Mouse (Mus musculus): ENCODE measurements around the gene Osbpl7.
A peak's percentile ranks its signal among the peaks of the same experiment; 100 is the strongest.

Gene Osbpl7

DNA sequence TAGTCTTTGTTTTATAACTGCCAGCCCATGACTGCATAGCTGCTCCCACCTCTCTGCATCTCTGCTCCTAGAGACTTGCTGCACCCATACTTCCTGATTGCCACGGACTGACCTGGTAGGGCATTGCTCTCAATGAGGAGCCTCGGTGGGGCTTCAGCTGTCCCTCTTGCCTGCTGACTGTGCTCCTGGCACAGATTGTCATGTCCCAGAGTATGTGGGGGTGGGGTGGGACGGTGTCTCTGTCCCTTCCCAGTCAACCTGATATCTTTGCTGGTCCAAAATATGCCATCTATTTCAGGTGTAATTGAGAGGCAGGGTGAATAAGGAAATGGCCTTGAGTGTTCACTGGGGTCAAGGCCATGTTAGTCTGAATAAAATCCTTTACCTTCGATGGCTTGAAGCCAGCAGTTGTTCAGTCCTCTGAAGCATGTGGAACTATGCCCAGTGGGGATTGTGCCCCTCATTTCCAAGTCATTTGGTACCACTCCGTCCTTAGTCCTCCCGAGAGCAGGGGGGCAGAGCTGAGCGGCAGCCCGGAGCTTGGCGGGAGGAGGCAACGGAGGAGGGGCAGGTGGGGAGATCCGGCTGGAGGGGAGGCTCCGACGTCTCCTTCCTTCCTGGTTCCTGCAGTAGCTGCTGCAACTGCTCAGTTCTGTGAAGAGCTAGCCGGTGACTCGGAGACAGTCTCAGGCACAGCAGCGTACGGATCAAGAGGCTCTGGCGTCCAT, at the start of gene Osbpl7:
Osbpl7 (plus strand) TSS at position 413 of the 728 bp plus-strand sequence.
- peak; percentile 60 to 62 for DNase-seq (ENCODE audit: low spot score in 2 of 2)

DNA sequence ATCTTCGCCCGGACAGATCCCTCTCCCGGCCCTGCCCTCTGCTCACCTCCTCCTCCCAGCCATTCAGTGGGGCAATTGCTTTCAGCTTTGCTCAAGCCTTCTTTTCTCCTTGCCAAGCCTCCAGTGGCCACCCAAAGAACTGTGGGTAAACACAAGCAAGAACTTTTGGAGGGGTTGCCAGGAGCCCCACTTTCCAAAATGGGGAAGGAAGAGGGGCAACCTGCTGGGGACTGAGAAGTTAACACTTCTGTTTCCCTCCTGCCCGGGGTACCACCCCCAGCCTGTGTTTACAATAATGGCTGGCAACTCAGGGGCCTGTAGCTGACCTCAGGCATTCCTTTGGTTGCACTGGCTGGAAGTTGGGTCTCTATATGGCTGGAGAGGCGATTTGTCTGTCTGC, 47.3 kb upstream of the Osbpl7 start:
- no peak for DNase-seq (ENCODE audit: low spot score in 2 of 2)

DNA sequence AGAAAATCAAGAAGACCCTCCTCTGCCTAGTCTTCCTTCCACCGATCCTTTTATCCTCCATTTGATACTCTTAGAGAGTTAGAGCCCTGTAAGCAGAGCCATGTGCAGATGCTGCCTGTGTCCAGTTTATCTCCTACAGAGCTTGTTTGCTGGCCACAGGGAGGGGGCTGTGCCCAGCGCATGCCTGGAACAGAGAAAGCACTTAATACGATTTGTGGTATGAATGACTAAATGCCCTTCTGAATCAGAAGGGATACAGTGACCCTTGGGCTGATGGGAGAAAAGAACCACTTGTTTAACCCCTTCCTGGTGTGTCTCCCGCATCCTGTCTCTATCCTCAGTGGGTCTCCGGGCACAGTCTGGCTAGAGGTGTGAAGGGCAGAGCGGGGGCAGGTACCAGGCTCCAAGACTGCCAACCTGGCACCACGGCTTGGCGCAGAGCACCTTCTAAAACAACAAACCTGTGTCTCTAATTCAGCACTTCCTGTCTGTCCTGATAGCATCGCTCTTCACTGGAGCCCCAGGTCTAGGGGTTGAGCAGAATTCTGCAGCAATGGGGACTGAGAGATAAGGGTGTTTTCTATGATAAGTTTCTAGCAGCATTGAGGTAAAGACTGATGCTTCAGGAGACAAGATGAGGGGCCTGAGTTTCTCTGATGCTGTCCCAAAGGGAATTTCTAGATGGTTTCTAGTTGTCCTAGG, 43.2 kb upstream of the Osbpl7 start:
- no peak for DNase-seq (ENCODE audit: low spot score in 2 of 2)

DNA sequence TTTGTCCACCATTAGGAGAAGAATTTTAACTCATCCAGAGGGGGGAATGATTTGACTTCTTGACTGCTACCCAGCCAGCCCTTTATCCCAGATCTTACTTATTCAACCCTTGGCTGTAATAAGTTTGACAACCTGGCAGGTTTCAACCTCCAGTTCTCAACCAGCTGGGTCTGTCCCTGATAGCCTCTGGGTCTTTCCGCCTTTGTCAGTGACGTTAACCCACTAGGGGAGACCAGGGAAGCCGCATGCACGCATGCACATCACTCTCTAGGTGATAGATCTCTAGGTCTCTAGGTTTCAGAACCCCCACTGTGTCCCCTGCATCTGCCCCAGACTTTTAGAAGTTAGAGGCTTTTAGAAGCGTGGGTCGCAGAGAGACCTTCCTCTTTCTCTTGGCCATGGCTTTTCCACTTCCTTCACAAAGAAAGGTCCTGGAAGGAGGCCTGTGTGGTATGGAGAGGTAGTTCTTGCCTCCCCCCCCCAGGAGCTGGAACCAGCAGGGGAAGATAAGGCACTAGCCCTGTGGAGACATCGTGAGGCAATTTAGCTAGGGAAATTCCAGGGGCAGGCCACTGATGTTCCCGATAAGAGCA, 41.1 kb upstream of the Osbpl7 start:
- no peak for DNase-seq (ENCODE audit: low spot score in 2 of 2)

DNA sequence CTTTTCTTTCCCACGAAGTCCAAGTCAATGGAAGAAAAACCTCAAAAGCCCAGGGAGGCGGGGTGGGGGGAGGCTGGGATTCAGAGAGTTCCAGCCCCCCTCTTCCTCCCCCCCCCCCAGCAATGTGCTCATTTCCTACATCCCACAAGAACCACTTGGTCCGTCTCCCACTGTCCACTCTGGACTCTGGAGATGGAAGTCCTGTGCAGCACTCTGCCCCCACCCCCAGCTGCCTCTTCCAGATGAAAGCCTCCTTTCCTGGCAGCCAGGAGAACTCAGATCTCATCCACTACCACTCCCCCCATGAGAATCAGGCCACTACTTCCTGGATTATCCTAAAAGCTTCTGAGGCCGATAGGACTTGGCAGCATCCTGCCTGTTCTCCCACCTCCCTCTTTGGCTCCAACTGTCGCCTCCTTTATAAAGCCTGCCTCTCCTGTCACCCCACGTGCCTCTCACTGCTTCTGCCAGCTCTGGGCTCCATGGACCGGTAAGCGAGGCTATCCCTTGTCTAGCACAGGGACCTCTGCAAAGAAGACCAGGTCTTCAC, 37.2 kb upstream of the Osbpl7 start, which contains the start of gene Sp6:
Sp6 (plus strand) TSS at position 274 of the 550 bp plus-strand sequence.
- no peak for DNase-seq (ENCODE audit: low spot score in 2 of 2)

DNA sequence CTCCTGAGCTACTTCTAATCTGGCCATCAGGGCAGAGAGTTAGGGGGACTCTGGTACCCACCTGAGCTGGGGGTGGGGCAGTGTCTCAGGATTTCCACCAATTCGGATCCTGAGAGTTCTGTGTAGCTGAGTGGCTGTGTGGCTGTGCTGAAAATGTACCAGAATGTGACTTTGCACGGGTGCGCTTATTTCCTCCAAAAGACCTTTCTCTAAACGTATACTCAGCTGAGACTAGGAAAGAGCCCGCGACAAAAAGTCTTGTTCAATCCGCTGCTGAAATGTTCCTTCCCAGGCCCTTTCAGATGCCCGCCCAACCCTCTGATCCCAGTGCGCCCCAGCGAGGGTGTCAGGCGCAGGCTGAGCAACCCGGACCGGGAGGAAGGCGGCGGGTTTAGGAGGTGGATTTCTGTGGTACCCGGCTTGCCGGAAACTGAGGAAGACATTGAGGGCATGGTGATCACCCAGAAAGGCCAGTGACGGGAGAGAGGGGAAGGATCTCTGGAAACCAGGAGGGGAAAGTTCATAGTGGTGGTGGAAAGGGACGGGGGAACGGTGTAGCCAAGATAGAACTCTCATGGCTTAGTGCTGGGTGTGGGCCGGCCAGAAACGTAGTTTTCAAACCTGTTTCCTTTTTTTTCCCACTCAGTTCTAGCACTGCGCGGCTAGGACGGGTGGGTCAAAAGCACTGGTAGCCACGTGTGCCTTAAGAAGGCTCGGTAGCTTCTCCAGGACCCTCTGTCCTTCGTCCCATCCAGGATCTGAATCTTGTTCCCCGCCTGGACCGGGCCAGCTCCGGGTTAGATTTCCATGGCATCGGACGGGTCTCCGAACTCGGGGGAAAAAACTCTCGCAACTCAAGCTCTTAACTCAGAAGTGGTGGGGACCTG, 32.5 kb upstream of the Osbpl7 start:
- DNase-seq (ENCODE audit: low spot score in 2 of 2), result peak in 1 of 2 experiments; percentile 45

DNA sequence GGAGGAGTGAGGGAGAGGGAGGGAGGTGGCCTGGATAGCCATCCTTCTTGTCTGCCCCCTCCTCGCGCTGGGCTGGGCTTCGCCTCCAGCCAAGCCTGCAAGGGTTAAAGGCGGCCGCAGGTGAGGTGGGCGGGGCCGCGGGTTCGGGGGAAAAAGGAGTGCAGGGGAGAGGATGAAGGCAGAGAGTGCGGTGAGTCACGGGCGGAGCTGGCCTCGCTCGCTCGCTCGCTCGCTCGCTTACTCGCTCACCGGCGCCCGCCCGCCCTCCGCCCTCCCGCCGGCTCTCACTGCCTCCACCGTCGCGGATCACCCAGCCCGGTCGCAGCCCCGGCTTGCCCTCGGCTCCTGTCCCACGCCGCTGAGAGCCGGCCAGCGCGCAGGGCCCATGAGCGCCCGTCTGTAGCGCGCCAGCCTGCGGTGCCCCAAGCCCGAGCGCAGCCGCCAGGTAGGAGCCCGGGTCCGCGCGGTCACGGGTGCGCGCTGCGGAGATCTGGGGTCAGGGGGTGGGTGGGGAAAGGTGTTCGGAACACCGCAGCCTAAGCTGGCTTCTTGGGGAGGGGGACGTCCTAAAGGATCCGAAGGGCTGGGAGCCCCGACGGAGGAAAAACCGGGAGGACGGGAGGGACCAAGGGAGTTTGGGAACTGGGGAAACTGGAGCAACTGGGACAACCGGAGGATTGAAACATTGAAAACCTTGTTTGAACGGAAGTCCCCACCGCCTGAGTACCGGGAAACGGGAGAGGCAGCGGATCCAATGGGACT, 31.7 kb upstream of the Osbpl7 start:
- peak; percentile 67 to 73 for DNase-seq (ENCODE audit: low spot score in 2 of 2)

DNA sequence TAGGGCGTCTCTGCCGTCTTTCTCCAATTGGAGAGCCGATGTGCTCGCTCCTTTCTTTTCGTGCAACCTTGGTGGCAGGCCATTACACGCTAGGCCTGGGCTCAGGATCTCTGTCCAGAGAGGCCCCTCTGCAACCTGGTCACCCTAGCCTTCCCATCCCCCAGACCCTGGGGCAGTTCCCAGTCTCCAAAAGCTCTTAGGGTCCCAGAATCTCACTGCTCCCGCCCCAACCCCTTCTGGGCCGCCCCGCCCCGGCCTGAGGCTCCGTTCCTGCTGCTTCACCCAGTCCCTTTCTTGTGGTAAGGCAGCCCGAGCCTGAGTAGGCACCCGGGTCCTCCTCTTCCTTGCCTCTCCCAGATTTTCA, 31.1 kb upstream of the Osbpl7 start:
- DNase-seq (ENCODE audit: low spot score in 2 of 2), result no peak

DNA sequence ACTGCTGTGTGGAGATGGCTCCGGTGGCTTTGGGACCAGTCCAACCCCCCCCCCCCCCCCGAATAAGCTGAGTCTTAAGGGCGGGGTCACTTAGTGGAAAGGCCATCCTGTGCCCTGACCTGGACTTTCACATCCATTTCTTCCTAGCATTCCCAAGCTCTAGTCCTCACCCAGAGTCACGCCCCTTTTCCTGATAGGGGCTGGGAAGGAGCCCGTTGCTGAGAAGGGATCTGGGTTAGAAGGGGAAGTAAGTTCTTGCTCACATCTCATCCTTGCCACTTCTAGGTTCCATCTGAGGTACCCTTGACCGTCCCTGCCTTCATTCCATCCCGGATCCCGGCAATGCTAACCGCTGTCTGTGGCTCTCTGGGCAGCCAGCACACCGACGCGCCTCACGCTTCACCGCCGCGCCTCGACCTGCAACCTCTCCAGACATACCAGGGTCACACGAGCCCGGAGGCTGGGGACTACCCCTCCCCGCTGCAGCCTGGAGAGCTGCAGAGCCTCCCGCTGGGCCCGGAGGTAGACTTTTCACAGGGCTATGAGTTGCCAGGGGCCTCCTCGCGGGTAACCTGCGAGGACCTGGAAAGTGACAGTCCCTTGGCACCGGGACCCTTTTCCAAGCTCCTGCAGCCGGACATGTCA, 29.2 kb upstream of the Osbpl7 start:
- peak in 1 of 2 experiments; percentile 25 for DNase-seq (ENCODE audit: low spot score in 2 of 2)

DNA sequence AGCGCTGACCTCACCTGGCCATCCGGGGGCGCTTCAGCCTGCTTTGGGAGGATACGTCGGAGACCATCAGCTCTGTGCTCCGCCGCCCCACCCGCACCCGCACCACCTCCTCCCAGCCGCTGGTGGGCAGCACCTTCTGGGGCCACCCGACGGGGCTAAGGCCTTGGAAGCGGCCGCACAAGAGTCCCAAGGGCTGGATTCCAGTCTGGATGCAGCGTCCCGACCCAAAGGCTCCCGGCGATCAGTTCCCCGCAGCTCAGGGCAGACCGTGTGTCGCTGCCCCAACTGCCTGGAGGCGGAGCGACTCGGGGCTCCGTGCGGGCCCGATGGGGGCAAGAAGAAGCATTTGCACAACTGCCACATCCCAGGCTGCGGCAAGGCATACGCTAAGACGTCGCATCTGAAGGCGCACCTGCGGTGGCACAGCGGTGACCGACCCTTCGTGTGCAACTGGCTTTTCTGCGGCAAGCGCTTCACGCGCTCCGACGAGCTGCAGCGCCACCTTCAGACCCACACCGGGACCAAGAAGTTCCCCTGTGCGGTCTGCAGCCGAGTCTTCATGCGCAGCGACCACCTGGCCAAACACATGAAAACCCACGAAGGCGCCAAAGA, 28.4 kb upstream of the Osbpl7 start:
- DNase-seq (ENCODE audit: low spot score in 2 of 2), result peak; percentile 26 to 67

DNA sequence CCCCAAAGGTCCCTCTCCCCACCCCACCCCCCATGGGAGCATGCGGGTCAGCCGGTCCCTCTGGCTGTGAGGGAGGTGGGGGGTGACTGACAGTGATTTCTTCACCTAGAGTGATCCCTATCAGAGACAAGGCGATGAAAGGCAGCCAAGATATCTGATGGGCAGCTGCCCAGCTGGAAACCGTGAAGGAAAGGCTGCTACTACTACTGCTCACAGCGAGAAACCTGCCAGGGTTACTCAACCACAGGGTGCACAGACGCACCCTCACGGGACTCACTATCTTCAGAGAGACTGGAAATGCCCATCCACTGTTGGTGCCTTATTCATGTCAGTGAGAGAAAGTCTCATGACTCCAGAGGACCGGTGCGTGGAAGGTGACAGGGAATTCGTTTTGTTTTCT, 25.5 kb upstream of the Osbpl7 start:
- DNase-seq (ENCODE audit: low spot score in 2 of 2), result peak; percentile 57 to 65

DNA sequence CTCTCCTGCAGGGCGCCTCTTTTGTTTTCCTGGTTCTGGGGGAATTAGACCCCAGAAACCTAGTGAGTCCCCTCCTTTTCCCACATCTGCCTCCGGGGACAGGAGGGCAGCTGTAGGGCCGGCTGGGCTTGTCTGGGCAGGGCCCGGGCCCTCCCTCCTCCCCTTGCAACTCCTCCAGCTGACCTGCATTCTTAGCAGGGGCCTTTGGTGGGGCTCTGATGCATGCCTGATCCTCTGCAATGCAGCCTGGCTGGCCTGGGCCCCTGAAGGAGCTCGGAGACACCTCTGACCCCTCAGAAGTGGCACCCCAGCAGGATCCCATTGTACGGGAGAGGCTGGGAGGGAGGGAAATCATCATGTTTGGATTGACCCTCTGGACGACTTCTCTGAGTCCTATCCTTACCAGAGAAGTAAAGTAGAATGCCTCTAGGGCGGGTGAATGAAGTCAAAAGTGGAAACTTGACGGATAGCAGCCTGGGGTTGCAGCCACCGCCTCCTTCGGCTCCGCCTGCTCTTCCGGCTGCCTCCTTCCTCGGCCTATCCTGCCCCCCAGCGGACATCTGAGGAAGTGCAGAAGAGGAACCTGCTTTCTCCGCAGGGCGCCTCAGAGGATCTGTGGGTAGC, 24.6 kb upstream of the Osbpl7 start:
- DNase-seq (ENCODE audit: low spot score in 2 of 2), result peak; percentile 68 to 74

DNA sequence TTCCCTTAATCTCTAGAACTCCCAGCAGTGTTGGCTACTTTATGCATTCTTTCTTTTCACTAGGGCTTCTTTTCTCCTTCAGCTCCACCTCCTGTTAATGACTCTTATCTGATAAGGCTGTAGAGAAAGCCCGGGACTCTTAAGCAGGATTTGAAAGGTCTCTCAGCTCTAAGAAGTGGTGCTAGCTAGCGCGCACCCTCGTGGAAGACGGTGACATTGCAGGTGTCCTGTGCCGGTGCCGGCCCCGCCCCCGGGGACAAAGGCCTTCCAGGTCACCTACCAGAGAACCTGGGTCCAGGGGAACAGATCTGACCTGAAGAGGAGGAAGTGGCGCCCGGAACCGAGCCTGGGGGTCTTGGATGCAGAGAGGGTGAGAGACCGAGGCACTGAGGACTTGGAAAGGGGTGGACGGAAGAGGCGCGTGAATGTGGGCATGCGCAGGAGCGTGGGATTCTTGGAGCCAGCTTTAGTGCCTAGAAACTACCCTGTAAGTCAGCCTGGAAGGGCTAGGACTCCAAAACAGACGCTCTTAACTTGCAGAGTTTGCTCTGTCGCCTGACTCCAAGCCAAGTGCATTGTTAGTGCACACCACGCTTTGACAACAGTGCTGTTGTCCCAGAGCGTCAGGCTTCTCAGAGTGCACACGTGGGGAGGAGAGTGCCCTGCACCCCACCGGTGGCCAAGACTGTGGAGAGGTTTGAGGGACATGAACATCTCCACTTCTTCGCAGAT, 20.6 kb upstream of the Osbpl7 start, which contains the start of gene Scrn2:
Scrn2 (plus strand) TSS at position 253 of the 732 bp plus-strand sequence.
- peak; percentile 69 to 92 for DNase-seq (ENCODE audit: low spot score in 2 of 2)

DNA sequence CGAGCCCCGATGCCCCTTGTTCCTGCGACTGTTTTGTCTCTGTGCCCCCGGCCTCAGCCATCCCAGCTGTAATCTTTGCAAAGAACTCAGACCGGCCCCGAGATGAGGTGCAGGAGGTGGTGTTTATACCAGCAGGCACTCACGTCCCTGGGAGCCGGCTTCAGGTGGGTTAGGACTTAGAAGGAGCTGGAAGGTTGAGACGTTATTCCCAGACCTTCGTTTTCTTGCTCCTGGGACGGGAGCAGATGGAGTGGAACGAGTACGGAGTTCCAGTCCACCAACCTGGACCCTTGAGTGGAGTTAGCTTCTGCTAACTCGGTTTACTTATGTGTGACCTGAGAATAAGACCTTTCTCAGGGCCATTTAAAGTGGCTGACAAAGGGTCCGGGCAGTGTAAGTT, 20.0 kb upstream of the Osbpl7 start:
- no peak for DNase-seq (ENCODE audit: low spot score in 2 of 2)

DNA sequence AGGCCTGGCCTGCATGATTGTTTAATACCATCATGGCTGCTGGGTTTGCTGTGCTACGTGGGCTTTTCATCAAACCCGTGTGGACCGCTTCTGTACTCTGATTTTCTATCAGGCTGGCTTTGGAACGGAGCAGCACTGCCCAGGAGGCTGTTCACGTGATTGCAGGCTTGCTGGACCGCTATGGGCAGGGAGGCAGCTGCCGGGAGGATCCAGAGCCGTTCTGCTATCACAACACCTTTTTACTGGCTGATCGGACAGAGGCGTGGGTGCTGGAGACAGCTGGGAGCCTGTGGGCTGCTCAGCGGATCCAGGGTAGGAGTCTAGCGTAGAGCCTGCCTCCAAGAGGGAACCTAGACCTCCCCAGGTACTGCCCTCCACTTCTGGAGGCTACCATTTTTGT, 18.5 kb upstream of the Osbpl7 start:
- DNase-seq (ENCODE audit: low spot score in 2 of 2), result no peak

DNA sequence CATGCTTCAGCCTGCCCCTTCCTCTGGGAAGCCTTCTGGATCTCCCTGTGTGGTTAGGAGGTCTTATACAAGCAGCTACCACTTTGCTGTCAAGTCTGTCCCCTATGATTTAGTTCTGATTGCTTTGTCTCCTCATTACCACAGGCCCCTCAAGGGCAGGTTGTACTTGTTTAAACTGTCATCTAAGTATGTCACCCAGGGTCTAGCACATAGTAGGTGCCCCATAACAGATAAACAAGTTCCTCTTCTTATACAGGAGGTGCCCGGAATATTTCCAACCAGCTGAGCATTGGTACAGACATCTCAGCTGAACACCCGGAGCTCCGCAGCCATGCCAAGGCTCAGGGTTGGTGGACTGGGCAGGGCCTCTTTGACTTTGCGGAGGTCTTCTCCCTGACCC, 17.9 kb upstream of the Osbpl7 start:
- no peak for DNase-seq (ENCODE audit: low spot score in 2 of 2)

DNA sequence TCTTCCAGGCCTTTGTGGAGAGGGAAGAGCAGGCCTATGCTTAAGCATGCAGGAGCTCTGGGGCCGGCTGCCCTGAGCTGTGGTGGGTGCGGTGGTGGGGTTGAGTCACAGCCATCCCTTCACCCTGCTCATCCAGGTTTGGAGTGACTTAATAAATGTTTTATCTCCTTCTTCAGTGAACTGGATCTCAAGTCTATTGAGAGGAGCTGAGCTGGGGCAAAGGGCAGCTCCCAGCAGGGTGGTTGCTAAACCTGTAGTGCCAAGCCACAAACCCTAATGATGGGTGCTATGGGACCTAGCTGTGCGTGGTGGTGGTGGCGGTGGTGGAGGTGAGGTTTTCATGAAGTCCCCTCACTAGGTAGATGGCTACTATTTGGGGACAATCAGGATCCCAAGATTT, 16.6 kb upstream of the Osbpl7 start:
- no peak for DNase-seq (ENCODE audit: low spot score in 2 of 2)

DNA sequence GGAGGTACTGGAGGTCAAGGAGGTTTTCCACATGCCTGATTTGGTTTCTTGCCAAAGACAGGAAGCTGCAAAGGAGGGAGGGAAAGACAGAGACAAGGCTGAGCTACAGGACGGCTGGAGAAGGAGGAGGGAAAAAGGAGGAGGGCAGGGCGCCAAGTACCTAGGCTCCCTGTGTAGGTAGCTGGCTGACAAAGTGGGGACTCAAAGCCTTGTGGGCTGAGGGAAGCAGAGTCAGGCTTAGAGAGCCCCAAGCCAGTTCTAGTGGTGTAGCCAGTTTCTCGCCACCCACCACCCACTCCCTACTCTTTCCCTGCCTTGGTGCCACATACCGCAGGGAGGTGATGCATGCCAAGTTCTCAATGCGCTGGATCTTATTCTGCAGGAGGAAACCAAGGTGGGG, 14.3 kb upstream of the Osbpl7 start:
- DNase-seq (ENCODE audit: low spot score in 2 of 2), result no peak

DNA sequence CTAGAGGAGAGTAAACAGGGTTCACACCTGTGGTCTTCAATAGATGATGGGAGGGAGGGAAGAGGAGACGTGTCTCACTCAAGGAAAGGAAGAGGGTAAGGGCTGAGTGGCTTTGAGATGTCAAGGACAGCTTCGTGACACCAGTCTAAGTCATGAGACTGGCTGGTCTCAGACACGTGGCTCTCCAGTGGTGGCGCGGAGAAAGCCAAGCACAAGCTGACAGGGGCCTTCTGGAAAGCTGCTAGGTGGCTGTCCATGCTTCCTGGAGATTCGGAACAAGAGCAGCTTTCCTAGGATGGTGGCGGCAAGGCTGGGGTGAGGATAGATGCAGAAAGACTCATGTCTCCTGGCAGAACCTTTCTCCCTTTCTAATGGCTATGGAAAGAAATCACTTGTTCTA, 11.5 kb upstream of the Osbpl7 start:
- DNase-seq (ENCODE audit: low spot score in 2 of 2), result no peak

Measured in urinary bladder, adult 18-20 months (tissue).